Mouse (Mus musculus) testis, adult 2 months (tissue): ENCODE data around the gene Ezh1.

Source experiments
- CTCF ChIP-seq: fragments of 200-500 bp; IDR thresholded peaks from 2 replicates; pipeline ENCODE4 v1.5.1; 2012; ENCODE audit warnings: low read depth, mild to moderate bottlenecking, inconsistent platforms, low read length, moderate library complexity; ENCODE audit not compliant: control insufficient read depth, insufficient read depth, insufficient replicate concordance
- POLR2A ChIP-seq: fragments of 200-500 bp; IDR thresholded peaks from 2 replicates; pipeline ENCODE4 v1.6.1; 2012; ENCODE audit warnings: low read depth, mild to moderate bottlenecking, inconsistent platforms, low read length, moderate library complexity; ENCODE audit not compliant: control insufficient read depth

- TF ChIP-seq CTCF = no peak
- no peak for TF ChIP-seq POLR2A
Measured at GRCm38 (mm10) chr11:101248258-101248994, 22.2 kb upstream of the Ezh1 start.
